Mouse (Mus musculus): Measurements from ENCODE around the gene Kmt2d.

DNA sequence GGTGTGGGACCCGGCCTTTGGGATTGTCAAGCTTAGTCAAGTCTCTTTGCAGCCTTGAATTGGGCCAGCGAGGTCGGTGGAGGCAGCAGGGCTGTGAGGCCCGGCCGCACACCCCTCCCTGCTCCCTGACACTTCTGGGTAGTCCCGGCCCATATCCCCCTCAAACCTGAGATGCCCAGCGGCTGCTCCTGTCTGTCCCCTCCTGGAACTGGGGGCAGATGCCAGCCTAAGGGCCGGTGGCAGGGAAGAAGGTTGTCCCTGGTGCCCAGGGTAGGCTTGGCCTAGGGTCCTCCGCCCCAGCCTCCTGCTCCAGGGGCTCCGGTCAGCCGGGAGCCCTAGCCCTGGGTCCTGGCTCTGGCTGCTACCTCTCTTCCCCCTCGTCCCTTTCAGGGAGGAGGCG is 36.9 kb downstream of the Kmt2d start:
- TF ChIP-seq RCOR1 (conservative IDR thresholded peaks at IDR 0.05; ENCODE audit: low read depth, low read length) (no peak), POLR2A (IDR thresholded peaks at IDR 0.05; ENCODE audit: low read depth, low read length) (no peak), CTCF (conservative IDR thresholded peaks at IDR 0.05 in 1 of 2, IDR thresholded peaks at IDR 0.05 in 1 of 2; ENCODE audit: low read depth in 2 of 2, low read length in 2 of 2) (no peak), USF2 (conservative IDR thresholded peaks at IDR 0.05; ENCODE audit: low read depth, low read length) (no peak), TBP (conservative IDR thresholded peaks at IDR 0.05; ENCODE audit: low read depth, low read length) (no peak), NRF1 (IDR thresholded peaks at IDR 0.05; ENCODE audit: low read depth, low read length) (no peak), MYC (IDR thresholded peaks at IDR 0.05; ENCODE audit: low read depth, low read length) (no peak)
